Mouse (Mus musculus): ENCODE measurements around the gene Slc35g3. TPM values are rescaled to one million over a fixed set of nuclear protein-coding genes. Genes with fewer than 3 reads are reported as not detected.

The Slc35g3 gene
- 0.31 TPM in 1 of 2 replicates, not detected in the other for polyA plus RNA-seq (2015; fragmentation: Nextera tagmentation; extraction: Ambion mirVana)

DNA sequence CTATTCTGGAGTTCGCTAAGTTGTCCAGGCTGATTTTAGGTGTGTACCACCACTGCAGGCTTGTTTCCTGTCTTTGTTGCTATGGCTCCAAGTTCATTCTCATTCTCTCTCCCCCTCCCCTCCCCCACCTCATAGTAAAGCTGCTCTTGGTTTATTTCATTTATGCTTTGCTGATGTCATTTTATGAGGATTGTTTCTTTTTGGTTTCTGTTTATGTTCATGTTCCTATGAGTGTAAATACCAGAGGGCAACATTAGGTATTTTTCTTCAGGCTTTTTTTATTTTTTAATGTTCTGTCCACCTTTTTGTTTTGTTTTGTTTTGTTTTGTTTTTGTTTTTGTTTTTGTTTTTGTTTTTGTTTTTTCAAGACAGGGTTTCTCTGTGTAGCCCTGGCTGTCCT is at the start of gene Slc35g3:
Gene Slc35g3 (minus strand): TSS at position 101 of the 400 bp plus-strand sequence.
- ATAC-seq: no peak
- H3K4me3 ChIP-seq (replicated peaks): no peak within 1 kb of the TSS
- peak within 1 kb of the TSS; percentile 74; the same call in 1 of the 2 replicates for H3K9ac ChIP-seq (replicated peaks)
- H3K27ac ChIP-seq: peak within 1 kb of the TSS; percentile 97
- H3K9me3 ChIP-seq: no peaks in the 10 kb centered on the region
- no peaks in the 10 kb centered on the region for H3K36me3 ChIP-seq
- 0 out of 2 replicates have a peak, but pooled peaks cover under 1% of the 10 kb centered on the region for H3K27me3 ChIP-seq
- H3K4me2 ChIP-seq (replicated peaks): no peak within 1 kb of the TSS
- H3K4me1 ChIP-seq (replicated peaks): peaks cover 41% of the 10 kb centered on the region
- 78% methylated on average over 1 of the region's 1 CpGs for WGBS

DNA sequence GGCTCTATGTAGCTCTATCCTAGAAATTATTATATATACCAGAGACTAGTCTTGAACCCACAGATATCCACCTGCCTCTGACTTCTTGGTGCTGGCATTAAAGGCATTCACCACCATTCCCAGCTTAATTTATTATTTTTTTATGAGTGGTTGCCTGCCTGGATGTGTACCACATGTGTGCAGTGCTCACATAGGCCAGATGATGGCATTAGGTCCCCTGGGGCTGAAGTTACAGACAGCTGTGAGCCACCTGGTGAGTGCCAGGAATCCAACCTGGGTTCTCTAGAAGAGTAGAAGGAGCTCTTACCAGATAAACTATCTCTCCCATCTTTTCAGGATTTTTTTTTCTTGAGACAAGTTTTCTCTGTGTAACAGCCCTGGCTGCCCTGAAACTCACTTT is 48.5 kb upstream of the Slc35g3 start:
- ATAC-seq: no peak
- Histone ChIP-seq H3K9me3 (no peaks in the 10 kb centered on the region), H3K4me3 (replicated peaks) (no peak overlapping the region)

DNA sequence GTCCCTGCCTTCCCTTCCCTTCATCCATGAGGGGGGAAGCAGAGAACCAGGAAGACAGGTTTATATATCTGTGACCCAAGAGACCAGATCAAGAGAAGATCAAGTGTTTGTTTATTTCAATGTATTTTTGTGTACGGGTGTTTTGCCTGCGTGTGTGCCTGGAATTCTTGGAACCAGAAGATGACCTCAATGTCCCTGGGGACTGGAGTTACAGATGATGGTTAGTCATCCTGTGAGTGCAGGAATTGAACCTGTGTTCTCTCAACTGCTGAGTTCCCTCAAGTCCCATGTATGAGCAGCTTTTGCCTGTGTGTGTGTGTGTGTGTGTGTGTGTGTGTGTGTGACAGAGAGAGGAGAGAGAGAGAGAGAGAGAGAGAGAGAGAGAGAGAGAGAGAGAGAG is 45.9 kb upstream of the Slc35g3 start:
- WGBS: 85% methylated on average over 2 of the region's 2 CpGs
- Histone ChIP-seq H3K27ac (no peak overlapping the region), H3K9me3 (no peaks in the 10 kb centered on the region), H3K27me3 (peaks cover 32% of the 10 kb centered on the region), H3K9ac (replicated peaks) (no peak overlapping the region), H3K36me3 (no peaks in the 10 kb centered on the region), H3K4me1 (replicated peaks) (peaks cover 31% of the 10 kb centered on the region), H3K4me2 (replicated peaks) (no peak overlapping the region), H3K4me3 (replicated peaks) (no peak overlapping the region)
- ATAC-seq: no peak

More for the DNA sequence above, 48.5 kb upstream of the Slc35g3 start:
- no peak overlapping the region for H3K9ac ChIP-seq (replicated peaks)
- peaks cover 17% of the 10 kb centered on the region for H3K27me3 ChIP-seq
- H3K36me3 ChIP-seq: no peaks in the 10 kb centered on the region
- H3K27ac ChIP-seq: no peak overlapping the region
- 0 out of 2 replicates have a peak, but pooled peaks cover 5% of the 10 kb centered on the region for H3K4me1 ChIP-seq (replicated peaks)
- no peak overlapping the region for H3K4me2 ChIP-seq (replicated peaks)

DNA sequence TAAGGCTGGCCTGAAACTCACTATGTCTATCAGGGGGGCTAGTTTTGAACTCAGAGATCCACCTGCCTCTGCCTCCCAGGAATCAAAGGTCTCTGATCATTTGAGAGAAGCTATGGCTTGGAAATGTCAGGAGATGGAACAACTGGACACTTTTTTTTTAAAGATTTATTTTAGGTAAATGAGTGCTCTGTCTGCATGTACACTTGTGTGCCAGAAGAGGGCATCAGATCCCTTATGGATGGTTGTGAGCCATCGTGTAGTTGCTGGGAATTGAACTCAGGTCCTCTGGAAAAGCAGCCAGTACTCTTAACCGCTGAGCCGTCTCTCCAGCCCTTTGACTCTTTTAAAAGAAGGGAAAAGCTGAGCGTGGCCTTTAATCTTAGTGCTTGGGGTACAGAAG is 44.6 kb upstream of the Slc35g3 start:
- no peak for ATAC-seq
- Histone ChIP-seq H3K4me1 (replicated peaks) (peaks cover 44% of the 10 kb centered on the region), H3K9ac (replicated peaks) (no peak overlapping the region), H3K36me3 (no peaks in the 10 kb centered on the region), H3K27me3 (peaks cover 42% of the 10 kb centered on the region), H3K9me3 (no peaks in the 10 kb centered on the region), H3K27ac (no peak overlapping the region), H3K4me3 (replicated peaks) (no peak overlapping the region), H3K4me2 (replicated peaks) (no peak overlapping the region)
- WGBS: 80% methylated on average over 4 of the region's 4 CpGs

DNA sequence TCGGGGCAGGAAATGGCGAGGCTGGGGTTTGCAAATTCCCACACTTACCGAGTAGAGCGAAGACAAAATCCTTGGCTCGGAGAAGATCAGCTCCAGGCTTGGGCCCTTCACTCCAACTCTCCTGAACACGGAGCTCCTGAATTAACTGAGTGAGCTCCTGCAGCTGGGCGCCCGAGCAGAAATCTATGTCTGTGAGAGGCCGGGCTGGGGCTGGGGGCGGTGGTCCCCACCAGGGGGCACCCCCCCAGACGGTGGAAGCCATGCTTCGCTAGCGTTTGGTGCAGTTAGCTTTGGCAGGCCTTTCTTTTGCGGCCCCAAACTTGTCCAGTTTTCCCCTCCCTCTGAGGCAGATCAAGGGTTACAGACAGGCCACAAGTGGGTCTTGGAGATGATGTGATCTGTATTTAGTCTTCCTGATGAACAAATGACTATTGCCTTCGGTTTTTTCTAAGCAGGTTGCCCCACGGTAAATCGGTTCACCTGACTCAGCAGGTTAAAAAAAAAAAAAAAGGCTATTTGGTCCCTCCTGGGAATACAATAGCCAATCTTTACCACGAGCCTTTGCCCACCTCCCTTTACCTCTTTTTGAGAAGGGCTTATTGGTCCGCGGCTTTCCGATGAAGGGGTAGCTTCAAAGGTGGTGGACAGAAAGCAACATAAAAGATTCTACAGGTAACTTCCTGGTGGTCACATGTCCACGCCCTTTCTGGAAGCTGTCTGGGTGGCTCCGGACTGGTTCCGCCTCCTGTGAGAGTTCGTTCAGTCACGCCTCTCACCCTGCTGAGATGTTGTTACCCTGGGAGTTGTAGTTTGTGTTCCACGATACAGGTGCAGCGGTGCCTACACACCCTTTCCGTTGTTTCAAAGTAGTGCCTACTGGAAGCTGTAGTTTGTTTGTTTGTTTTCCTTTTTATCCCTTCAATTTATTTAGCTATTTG is 43.5 kb upstream of the Slc35g3 start, which contains the start of gene Tmem102:
Gene Tmem102 (minus strand): TSS at position 653 of the 938 bp plus-strand sequence.
- Histone ChIP-seq H3K9ac (replicated peaks) (peak within 1 kb of the TSS; percentile 19; the same call in 1 of the 2 replicates), H3K4me1 (replicated peaks) (peaks cover 49% of the 10 kb centered on the region), H3K36me3 (no peaks in the 10 kb centered on the region), H3K27ac (no peak within 1 kb of the TSS), H3K4me2 (replicated peaks) (peak within 1 kb of the TSS; percentile 97), H3K27me3 (peaks cover 44% of the 10 kb centered on the region), H3K9me3 (no peaks in the 10 kb centered on the region), H3K4me3 (replicated peaks) (peak within 1 kb of the TSS; percentile 59; the same call in 1 of the 2 replicates)
- ATAC-seq: no peak
- WGBS: 6% methylated on average over 29 of the region's 29 CpGs

DNA sequence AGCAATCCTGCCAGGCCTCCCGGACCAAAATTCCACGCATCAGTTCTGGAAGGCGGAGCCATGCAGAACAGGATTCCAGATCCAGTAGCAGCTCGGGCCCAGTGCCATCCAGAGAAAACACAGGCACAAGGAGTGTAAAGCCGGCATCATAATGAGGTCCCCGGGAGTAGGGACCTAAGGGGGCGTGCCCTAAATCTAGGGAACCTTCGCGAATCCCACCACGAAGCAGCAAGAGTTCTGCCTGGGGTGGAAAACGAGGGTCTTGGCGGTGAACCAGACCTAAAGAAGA is 42.8 kb upstream of the Slc35g3 start:
- ATAC-seq: no peak
- Histone ChIP-seq H3K4me1 (replicated peaks) (peaks cover 56% of the 10 kb centered on the region), H3K27ac (no peak overlapping the region), H3K4me3 (replicated peaks) (peak overlapping the region; percentile 59; the same call in 1 of the 2 replicates), H3K9ac (replicated peaks) (peak overlapping the region; percentile 19; the same call in 1 of the 2 replicates), H3K27me3 (peaks cover 44% of the 10 kb centered on the region), H3K4me2 (replicated peaks) (peak overlapping the region; percentile 97), H3K9me3 (no peaks in the 10 kb centered on the region), H3K36me3 (no peaks in the 10 kb centered on the region)
- WGBS: 6% methylated on average over 12 of the region's 12 CpGs

DNA sequence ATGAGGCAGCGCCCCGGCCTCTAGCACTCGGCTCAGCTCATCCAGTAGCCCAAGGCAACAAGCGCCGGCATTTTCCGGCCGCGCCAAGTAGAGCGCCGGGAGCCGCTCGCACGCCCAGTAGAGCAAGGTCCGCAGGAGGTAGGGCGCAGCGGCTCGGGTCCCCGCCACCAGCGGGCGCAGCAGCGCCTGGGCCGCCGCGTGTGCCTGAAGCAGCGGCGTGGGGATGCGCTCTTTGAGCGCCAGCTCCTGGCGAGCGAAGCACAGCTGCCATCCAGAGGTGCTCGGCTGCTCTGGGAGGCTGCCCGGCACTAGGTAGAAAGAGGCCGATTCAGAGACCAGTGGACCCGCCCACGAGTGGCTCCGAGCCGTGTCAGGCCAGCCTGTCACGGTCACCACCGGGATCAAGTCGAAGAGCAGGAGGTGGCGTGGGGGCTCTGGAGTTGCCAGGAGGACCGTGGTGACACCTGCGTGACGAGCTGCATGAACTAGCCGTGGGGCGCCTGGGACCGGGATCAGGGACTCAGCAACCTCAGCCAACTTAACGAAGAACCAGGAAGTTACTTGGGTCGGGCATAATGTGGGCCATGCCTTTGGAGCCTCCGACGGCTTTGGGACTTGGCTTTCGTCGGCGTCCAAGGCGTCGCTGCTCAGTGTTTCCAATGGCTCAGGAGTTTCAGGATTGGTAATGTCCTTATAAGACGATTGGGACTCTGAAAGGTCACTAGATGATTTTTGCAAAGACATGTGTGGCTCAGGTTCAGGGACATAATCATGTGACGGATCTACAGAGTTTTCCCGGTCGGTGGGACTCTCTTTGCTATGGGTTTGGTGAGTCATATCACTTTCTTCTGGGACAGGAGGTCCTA is 42.3 kb upstream of the Slc35g3 start:
- Histone ChIP-seq H3K9me3 (no peaks in the 10 kb centered on the region), H3K27ac (peak overlapping the region; percentile 64), H3K4me2 (replicated peaks) (peak overlapping the region; percentile 97), H3K36me3 (no peaks in the 10 kb centered on the region), H3K4me3 (replicated peaks) (peak overlapping the region; percentile 59), H3K27me3 (peaks cover 44% of the 10 kb centered on the region), H3K9ac (replicated peaks) (peak overlapping the region; percentile 81), H3K4me1 (replicated peaks) (peaks cover 61% of the 10 kb centered on the region)
- WGBS: 1% methylated on average over 60 of the region's 60 CpGs
- peak; percentile 40 for ATAC-seq

DNA sequence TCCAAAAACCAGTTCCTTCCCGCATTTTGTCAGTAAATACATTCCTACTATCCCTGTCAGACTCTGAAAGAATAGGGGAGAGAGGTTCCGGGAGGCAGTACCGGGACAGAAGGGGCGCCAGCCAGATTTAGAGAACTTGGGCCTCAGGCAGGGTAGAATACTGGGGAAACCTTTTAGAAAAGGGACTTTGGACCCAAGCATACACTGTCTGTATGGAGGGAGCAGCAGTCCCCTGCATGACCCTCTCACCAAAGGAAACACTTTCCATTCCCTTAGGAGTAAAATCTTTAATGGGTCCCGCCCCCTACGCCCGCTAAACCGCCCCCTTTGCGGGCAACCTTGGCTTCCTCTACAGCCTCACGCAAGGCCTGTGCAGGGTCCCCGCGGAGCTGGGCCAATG is 41.6 kb upstream of the Slc35g3 start:
- ATAC-seq: no peak
- H3K4me1 ChIP-seq (replicated peaks): peaks cover 68% of the 10 kb centered on the region
- WGBS: 1% methylated on average over 12 of the region's 12 CpGs
- H3K27me3 ChIP-seq: peaks cover 45% of the 10 kb centered on the region
- H3K4me2 ChIP-seq (replicated peaks): peak overlapping the region; percentile 97
- no peaks in the 10 kb centered on the region for H3K36me3 ChIP-seq
- peak overlapping the region; percentile 81 for H3K9ac ChIP-seq (replicated peaks)
- no peaks in the 10 kb centered on the region for H3K9me3 ChIP-seq
- H3K27ac ChIP-seq: peak overlapping the region; percentile 64
- H3K4me3 ChIP-seq (replicated peaks): peak overlapping the region; percentile 59

DNA sequence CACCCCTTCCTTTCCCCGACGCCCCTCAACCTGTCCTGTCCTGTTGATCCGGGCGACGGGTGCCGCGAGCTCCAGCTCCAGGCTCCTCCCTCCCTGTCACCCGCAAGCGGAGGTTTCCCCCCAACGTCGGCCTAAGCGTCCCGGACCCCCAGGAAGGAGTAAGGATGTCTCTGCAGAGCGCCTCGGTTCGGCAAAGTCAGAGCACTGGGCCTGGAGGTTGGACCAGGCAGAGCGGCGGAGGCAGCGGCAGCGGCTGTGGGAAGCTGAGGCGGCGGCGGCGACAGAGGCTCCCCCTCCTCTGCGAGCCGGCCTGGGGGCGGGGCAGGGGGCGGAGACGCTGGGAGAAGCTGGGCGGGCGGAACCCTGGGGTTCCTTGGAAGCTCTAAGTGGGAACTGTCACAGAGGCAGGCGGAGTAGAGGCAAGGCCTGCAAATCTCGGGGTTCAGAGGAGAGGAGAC is 40.9 kb upstream of the Slc35g3 start:
- peak; percentile 7; the same call in 1 of the 2 replicates for ATAC-seq
- Histone ChIP-seq H3K4me1 (replicated peaks) (peaks cover 68% of the 10 kb centered on the region), H3K27me3 (peaks cover 52% of the 10 kb centered on the region), H3K36me3 (no peaks in the 10 kb centered on the region), H3K4me3 (replicated peaks) (peak overlapping the region; percentile 59), H3K9ac (replicated peaks) (peak overlapping the region; percentile 81), H3K4me2 (replicated peaks) (peak overlapping the region; percentile 97), H3K9me3 (no peaks in the 10 kb centered on the region), H3K27ac (peak overlapping the region; percentile 64)
- WGBS: 1% methylated on average over 33 of the region's 33 CpGs

DNA sequence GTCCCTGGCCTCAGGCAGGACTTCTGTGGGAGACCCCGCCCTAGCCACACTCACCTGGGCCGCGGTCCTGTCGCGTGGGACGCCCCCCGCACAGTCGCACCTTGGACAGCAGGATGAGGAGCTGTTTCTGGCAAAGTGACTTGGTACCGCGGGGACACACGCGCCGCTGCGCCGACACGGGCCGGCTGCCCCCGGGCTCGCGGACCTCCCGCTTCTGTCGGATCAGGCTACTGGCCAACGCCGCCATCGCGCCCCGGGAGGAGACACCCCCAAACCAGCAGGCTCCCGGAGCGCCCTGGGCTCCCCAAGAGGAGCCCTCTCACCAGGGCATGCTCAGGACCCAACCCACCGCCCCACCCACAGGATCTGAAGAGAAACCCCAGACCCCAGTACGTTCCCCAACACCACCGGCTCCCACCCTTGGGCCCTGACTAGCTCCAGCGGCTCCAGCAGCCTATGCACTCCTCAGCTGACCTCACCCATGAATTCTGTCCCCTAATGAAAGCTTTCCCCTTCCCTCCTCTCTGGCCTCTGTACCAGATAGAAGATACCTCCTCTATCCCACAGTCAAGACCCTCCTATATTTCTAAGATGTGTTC is 39.7 kb upstream of the Slc35g3 start, which contains the start of gene Fgf11:
Gene Fgf11 (minus strand): TSS at position 479 of the 599 bp plus-strand sequence.
- WGBS: under 1% methylated on average over 33 of the region's 33 CpGs
- peaks cover 58% of the 10 kb centered on the region for H3K27me3 ChIP-seq

More for the DNA sequence above, 39.7 kb upstream of the Slc35g3 start, which contains the start of gene Fgf11:
- H3K4me1 ChIP-seq (replicated peaks): peaks cover 68% of the 10 kb centered on the region
- H3K4me3 ChIP-seq (replicated peaks): peak within 1 kb of the TSS; percentile 59
- H3K4me2 ChIP-seq (replicated peaks): peak within 1 kb of the TSS; percentile 97
- peak within 1 kb of the TSS; percentile 96 for H3K27ac ChIP-seq
- no peak for ATAC-seq
- H3K9me3 ChIP-seq: no peaks in the 10 kb centered on the region
- no peaks in the 10 kb centered on the region for H3K36me3 ChIP-seq
- peak within 1 kb of the TSS; percentile 81 for H3K9ac ChIP-seq (replicated peaks)

Measured in midbrain, embryonic 13.5 days (tissue).